Mouse (Mus musculus) ES-E14 (cell line): Measurements from ENCODE around the gene Tmem201. TPM values are rescaled to one million over a fixed set of nuclear protein-coding genes. Genes with fewer than 3 reads are reported as not detected.

ENCODE experiments used
- DNase-seq: peaks from one replicate; pipeline ENCODE4 v3.0.0-alpha.2; 2013; ENCODE audit warnings: low read depth, low spot score
- H3K27ac ChIP-seq: 2 replicates; pipeline ENCODE4 v1.5.1; 2012; ENCODE audit warnings: low read depth, mild to moderate bottlenecking, low read length, moderate library complexity, mixed read lengths; ENCODE audit not compliant: poor library complexity, insufficient read depth, severe bottlenecking
- H3K36me3 ChIP-seq: 2 replicates; pipeline ENCODE4 v1.6.1; 2012; ENCODE audit warnings: mild to moderate bottlenecking, low read length, moderate library complexity, mixed read lengths; ENCODE audit not compliant: control insufficient read depth, poor library complexity, insufficient read depth, severe bottlenecking
- H3K4me1 ChIP-seq, 2 experiments: fragments of 150-350 bp in 1 of 2; sonication (generic) in 1 of 2; 2 replicates each; pipeline ENCODE4 v1.6.1; 2012; ENCODE audit warnings: low read length in 2 of 2, mild to moderate bottlenecking in 1 of 2, mixed read lengths in 1 of 2; ENCODE audit not compliant: control insufficient read depth in 2 of 2, insufficient read depth in 2 of 2, poor library complexity in 1 of 2
- H3K4me3 ChIP-seq, 2 experiments: fragments of 150-350 bp in 1 of 2; sonication (generic) in 1 of 2; 2 replicates each; pipeline ENCODE4 v1.5.1; 2012; ENCODE audit warnings: low read length in 2 of 2, low read depth in 1 of 2, mild to moderate bottlenecking in 1 of 2, mixed read lengths in 1 of 2; ENCODE audit not compliant: insufficient read depth in 1 of 2, poor library complexity in 1 of 2, severe bottlenecking in 1 of 2
- H3K9ac ChIP-seq: 2 replicates; pipeline ENCODE4 v1.6.1; 2012; ENCODE audit warnings: low read depth, mild to moderate bottlenecking, low read length, mixed read lengths; ENCODE audit not compliant: poor library complexity, insufficient read depth, severe bottlenecking
- H3K9me3 ChIP-seq: fragments of 150-350 bp; sonication (generic); 2 replicates; pipeline ENCODE4 v1.6.1; 2012; ENCODE audit warnings: low read depth, mild to moderate bottlenecking, low read length; ENCODE audit not compliant: control insufficient read depth, insufficient read depth
- CHD2 ChIP-seq: IDR thresholded peaks from 2 replicates; pipeline ENCODE4 v1.6.1; 2014; ENCODE audit warnings: mild to moderate bottlenecking, low read depth, low read length, inconsistent platforms
- HCFC1 ChIP-seq: IDR thresholded peaks from 2 replicates; pipeline ENCODE4 v1.6.1; 2012; ENCODE audit warnings: low read length, inconsistent platforms, borderline replicate concordance; ENCODE audit not compliant: insufficient read depth
- MAFK ChIP-seq: IDR thresholded peaks from 2 replicates; pipeline ENCODE4 v1.6.1; 2014; ENCODE audit warnings: mild to moderate bottlenecking, low read depth, low read length, inconsistent platforms; ENCODE audit not compliant: insufficient read depth
- ZC3H11A ChIP-seq: IDR thresholded peaks from 2 replicates; pipeline ENCODE4 v1.6.1; 2012; ENCODE audit warnings: low read depth, mild to moderate bottlenecking, inconsistent platforms, low read length, borderline replicate concordance
- ZNF384 ChIP-seq: IDR thresholded peaks from 2 replicates; pipeline ENCODE4 v1.6.1; 2012; ENCODE audit warnings: low read depth, low read length, inconsistent platforms
- in situ Hi-C, 2 experiments: fragments of 600-800 bp; cut with MboI; formaldehyde crosslinking; loops; one replicate each; pipeline ENCODE4 v1.15.1; 2025; ENCODE audit warnings: low sequenced_read_pairs in 2 of 2, inconsistent platforms in 1 of 2; ENCODE audit not compliant: unreplicated experiment in 2 of 2
- total RNA-seq: library from RNA; depleted of rRNA; stranded (reverse); fragments of 300-350 nt; gene quantifications from 2 replicates; pipeline ENCODE4 v1.2.3, GENCODE M21; 2012

The Tmem201 gene
- total RNA-seq, 1 experiment = 47.3 TPM

DNA sequence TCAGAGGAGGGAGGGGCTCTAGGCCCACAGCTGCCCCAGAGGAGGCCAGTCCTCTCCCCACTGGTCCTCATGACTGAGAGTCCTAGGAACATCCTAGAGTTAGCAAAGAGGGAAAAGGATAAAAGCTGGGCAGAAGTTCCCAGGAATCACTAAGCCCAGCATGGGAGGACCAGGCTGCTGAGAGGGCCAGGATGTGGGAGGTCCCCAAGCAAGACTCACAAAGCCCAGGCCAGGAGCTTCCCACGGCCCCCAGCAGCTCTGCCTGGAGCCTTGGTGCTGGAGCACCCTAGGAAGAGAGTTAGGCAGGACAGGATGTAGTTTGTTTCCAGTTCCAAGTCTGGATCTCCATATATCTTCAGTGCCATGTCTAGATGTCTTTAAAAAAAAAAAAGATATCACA, 59.8 kb downstream of the Tmem201 start:
- in situ Hi-C loops = no loop called here
- TF ChIP-seq CHD2 (no peak), ZC3H11A (no peak), ZNF384 (no peak), MAFK (no peak), HCFC1 (no peak)
- no peak overlapping the region for H3K9ac ChIP-seq
- no peak overlapping the region for H3K27ac ChIP-seq
- peaks cover 0 to 8% of the 10 kb centered on the region in 2 experiments; a peak in 2 of 4 replicates for H3K4me1 ChIP-seq
- no peaks in the 10 kb centered on the region for H3K36me3 ChIP-seq
- no peak overlapping the region for H3K4me3 ChIP-seq
- no peaks in the 10 kb centered on the region for H3K9me3 ChIP-seq
- DNase-seq = no peak

GRCm38 (mm10) chr4:149675378-149676261, 62.2 kb downstream of the Tmem201 start:
- in situ Hi-C loops = no loop called here
- H3K4me1 ChIP-seq = peaks cover 0 to 7% of the 10 kb centered on the region in 2 experiments; a peak in 2 of 4 replicates
- peak overlapping the region; percentile 45; the same call in 1 of the 2 replicates for H3K9ac ChIP-seq
- peak; percentile 69; the same call in 1 of the 2 replicates for TF ChIP-seq MAFK
- no peak for TF ChIP-seq ZNF384
- H3K9me3 ChIP-seq = no peaks in the 10 kb centered on the region
- H3K27ac ChIP-seq = no peak overlapping the region
- no peak for DNase-seq
- no peaks in the 10 kb centered on the region for H3K36me3 ChIP-seq
- H3K4me3 ChIP-seq = peak overlapping the region; percentile 72 to 78

DNA sequence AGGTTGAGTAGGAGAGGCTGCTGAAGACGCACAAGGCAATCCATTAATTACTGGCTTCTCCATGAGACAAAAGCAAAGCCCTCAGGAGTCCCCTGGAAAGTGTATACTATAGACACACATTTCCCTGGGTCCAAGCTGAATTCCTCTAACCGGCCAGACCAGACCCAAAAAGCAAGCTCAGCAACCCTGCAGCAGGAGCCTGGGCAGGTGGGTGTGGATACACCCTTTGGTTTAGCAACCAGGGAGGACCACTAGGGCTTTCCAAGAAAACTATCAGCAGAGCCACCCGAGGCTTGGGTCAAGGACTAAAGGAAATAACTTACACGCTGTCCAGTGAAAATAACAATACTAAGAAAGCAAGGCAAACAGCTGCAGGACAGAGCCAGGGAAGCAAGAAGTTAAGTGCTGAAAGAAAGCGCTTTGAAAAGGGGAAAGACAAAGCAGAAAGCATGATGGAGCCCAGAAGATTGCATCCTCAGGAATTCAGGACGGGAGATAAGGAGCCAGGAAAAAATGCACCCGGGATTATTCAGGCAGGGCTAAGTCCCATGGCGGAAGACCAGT, 62.9 kb downstream of the Tmem201 start:
- DNase-seq = no peak
- Histone ChIP-seq H3K9ac (no peak overlapping the region), H3K4me1 (peaks cover 0 to 7% of the 10 kb centered on the region in 2 experiments; a peak in 2 of 4 replicates), H3K4me3 (peak overlapping the region; percentile 72 to 78), H3K36me3 (no peaks in the 10 kb centered on the region), H3K27ac (no peak overlapping the region), H3K9me3 (no peaks in the 10 kb centered on the region)
- in situ Hi-C loops = no loop called here
- TF ChIP-seq HCFC1 (no peak), CHD2 (no peak), ZC3H11A (no peak), MAFK (peak; percentile 52; the same call in 1 of the 2 replicates), ZNF384 (no peak)

GRCm38 (mm10) chr4:149672747-149673146, 65.1 kb downstream of the Tmem201 start:
- Histone ChIP-seq H3K9me3 (no peaks in the 10 kb centered on the region), H3K9ac (no peak overlapping the region), H3K36me3 (no peaks in the 10 kb centered on the region), H3K4me1 (peaks cover 0 to 2% of the 10 kb centered on the region in 2 experiments; a peak in 1 of 4 replicates), H3K4me3 (no peak overlapping the region), H3K27ac (no peak overlapping the region)
- in situ Hi-C loops = no loop called here
- no peak for DNase-seq
- TF ChIP-seq MAFK (no peak), CHD2 (no peak), HCFC1 (no peak), ZC3H11A (no peak), ZNF384 (no peak)
